Mouse (Mus musculus) heart, postnatal 0 days (tissue): ENCODE results near the gene Ahnak. TPM values are rescaled to one million over a fixed set of nuclear protein-coding genes. Genes with fewer than 3 reads are reported as not detected.

ENCODE experiments used
- ATAC-seq: fragments of 200-750 bp; cut with Nextera tagmentation; 2 replicates; pipeline ENCODE4 v1.8.0; 2017; ENCODE audit warnings: low read depth, moderate number of reproducible peaks, moderate library complexity; ENCODE audit not compliant: insufficient read depth
- DNase-seq: peaks from one replicate; pipeline ENCODE4 v3.0.0-alpha.2; 2016; ENCODE audit warnings: low spot score
- H3K27ac ChIP-seq: fragments of 300-500 bp; sonication (generic); 2 replicates; pipeline ENCODE4 v1.5.1; 2014; ENCODE audit warnings: low read depth, mild to moderate bottlenecking
- H3K27me3 ChIP-seq: fragments of 300-500 bp; sonication (generic); 2 replicates; pipeline ENCODE4 v1.6.1; 2014; ENCODE audit warnings: low read length, mixed read lengths; ENCODE audit not compliant: control insufficient read depth, insufficient read depth
- H3K36me3 ChIP-seq: fragments of 300-500 bp; sonication (generic); replicated peaks from 2 replicates; pipeline ENCODE4 v1.6.1; 2014; ENCODE audit warnings: low read length, mixed read lengths; ENCODE audit not compliant: control insufficient read depth, insufficient read depth
- H3K4me1 ChIP-seq: fragments of 300-500 bp; sonication (generic); 2 replicates; pipeline ENCODE4 v1.6.1; 2014; ENCODE audit warnings: antibody characterized with exemption; ENCODE audit not compliant: control insufficient read depth, insufficient read depth
- H3K4me2 ChIP-seq: fragments of 300-500 bp; sonication (generic); 2 replicates; pipeline ENCODE4 v1.6.1; 2014; ENCODE audit warnings: low read depth, mild to moderate bottlenecking, low read length, moderate library complexity
- H3K4me3 ChIP-seq: fragments of 300-500 bp; sonication (generic); 2 replicates; pipeline ENCODE4 v1.5.1; 2014; ENCODE audit warnings: low read depth, low read length
- H3K9ac ChIP-seq: fragments of 300-500 bp; sonication (generic); replicated peaks from 2 replicates; pipeline ENCODE4 v1.6.1; 2014; ENCODE audit warnings: low read depth, low read length, mixed read lengths
- H3K9me3 ChIP-seq: fragments of 300-500 bp; sonication (generic); replicated peaks from 2 replicates; pipeline ENCODE4 v1.6.1; 2016; ENCODE audit warnings: low read length; ENCODE audit not compliant: control insufficient read depth
- CTCF ChIP-seq: IDR thresholded peaks from 2 replicates; pipeline ENCODE4 v1.5.1; 2016; ENCODE audit warnings: antibody characterized with exemption, control low read depth, low read depth
- EP300 ChIP-seq: IDR thresholded peaks from 2 replicates; pipeline ENCODE4 v1.6.1; 2016; ENCODE audit warnings: antibody characterized with exemption, low read depth
- WGBS: fragments of 180-500 bp; shearing (Covaris S2); extraction: QIAGEN DNeasy Blood & Tissue Kit; methylation state at CpG from one replicate; pipeline ENCODE4 v1.1.7; 2014; 5-methylcytosine and 5-hydroxymethylcytosine counted together
- polyA plus RNA-seq: library from polyadenylated mRNA; unstranded; fragments of >200 nt; fragmentation: Nextera tagmentation; extraction: Ambion mirVana; gene quantifications from 2 replicates; pipeline ENCODE4 v1.2.1, GENCODE M21; 2015
- total RNA-seq: library from RNA; depleted of rRNA; stranded (reverse); fragments of >200 nt; gene quantifications from 2 replicates; pipeline ENCODE4 v1.2.3, GENCODE M21; 2014; ENCODE audit warnings: low replicate concordance

Ahnak gene
- total and polyA plus RNA-seq, 2 experiments from 2014 or later = 56.8 to 122 TPM

DNA sequence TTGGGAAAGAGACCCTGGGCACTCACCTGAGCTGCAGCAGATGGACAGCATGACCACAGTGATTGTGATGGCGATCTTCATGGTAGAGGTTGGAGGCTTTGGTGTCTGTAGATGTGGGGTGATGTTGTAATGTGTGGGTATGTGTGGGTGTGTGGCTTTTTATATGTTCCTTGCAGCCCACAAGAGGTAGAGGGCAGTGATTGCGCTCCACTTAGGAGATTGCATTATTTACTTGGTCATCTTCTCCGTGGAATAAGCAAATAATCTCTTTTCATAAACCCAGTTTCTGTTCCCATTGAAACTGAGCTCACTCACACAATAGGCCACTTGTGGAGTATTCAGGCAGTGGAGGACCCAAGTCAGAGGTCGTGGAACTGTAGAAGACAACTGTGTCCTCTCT, 98.7 kb downstream of the Ahnak start, which contains the start of gene Scgb1a1:
TSS of gene Scgb1a1 (minus strand) at position 138 of the 400 bp plus-strand sequence.
- H3K4me2 ChIP-seq = no peak within 1 kb of the TSS
- DNase-seq (no peak), ATAC-seq (no peak)
- 77% methylated on average over 4 of the region's 4 CpGs for WGBS
- TF ChIP-seq EP300 = no peak
- no peak for TF ChIP-seq CTCF
- no peaks in the 10 kb centered on the region for H3K36me3 ChIP-seq
- no peaks in the 10 kb centered on the region for H3K27me3 ChIP-seq
- no peak within 1 kb of the TSS for H3K4me3 ChIP-seq
- H3K4me1 ChIP-seq = peaks cover 3% of the 10 kb centered on the region; the same call in 1 of the 2 replicates
- no peaks in the 10 kb centered on the region for H3K9me3 ChIP-seq
- H3K27ac ChIP-seq = no peak within 1 kb of the TSS
- H3K9ac ChIP-seq = no peak within 1 kb of the TSS

DNA sequence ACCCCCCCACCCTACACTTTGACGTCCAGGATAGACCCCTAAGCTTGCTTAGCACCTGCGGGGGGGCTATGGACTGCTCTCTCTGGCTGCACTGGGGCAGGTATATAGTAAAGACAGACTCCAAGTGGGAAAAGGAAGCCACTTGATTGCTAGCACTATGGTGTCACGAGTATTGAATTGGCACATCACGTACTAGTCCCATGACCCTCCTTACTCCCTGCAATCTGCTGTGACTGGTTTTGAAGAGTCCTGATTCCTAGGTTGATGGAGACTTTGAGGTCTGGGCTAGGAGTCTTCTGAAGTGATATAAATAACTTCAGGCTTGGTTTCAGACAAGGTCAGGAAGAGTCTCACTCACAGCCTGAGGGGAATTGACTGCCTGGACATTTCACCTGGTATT, 101.1 kb downstream of the Ahnak start:
- WGBS = 52% methylated on average over 4 of the region's 4 CpGs
- no peak for TF ChIP-seq CTCF
- no peak for TF ChIP-seq EP300
- H3K9ac ChIP-seq = no peak overlapping the region
- no peaks in the 10 kb centered on the region for H3K36me3 ChIP-seq
- DNase-seq (no peak), ATAC-seq (no peak)
- no peaks in the 10 kb centered on the region for H3K4me1 ChIP-seq
- H3K9me3 ChIP-seq = no peaks in the 10 kb centered on the region
- H3K27me3 ChIP-seq = no peaks in the 10 kb centered on the region
- H3K27ac ChIP-seq = no peak overlapping the region
- H3K4me3 ChIP-seq = no peak overlapping the region
- H3K4me2 ChIP-seq = no peak overlapping the region

DNA sequence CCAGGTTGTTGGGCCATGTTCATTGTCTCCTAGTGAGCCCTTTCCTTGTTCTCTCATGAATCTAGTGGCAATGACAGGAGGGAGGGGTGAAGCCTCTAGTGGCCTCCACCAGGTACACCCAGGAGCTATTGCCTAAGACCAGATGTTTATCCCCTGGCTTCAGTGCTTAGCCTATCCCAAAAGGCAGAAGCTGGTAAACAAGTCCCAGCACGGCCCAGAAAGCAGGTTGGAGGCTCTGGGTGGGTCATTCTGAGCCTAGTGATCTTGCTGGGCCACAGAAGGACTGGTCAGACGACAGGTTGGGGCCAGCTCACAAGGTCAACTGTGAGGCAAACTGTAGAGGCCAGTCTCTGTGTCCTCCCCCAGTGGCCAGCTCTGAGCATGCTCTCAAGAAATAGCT, 101.6 kb downstream of the Ahnak start:
- WGBS = 51% methylated on average over 2 of the region's 2 CpGs
- Histone ChIP-seq H3K9ac (no peak overlapping the region), H3K4me3 (no peak overlapping the region), H3K36me3 (no peaks in the 10 kb centered on the region), H3K9me3 (no peaks in the 10 kb centered on the region), H3K4me1 (no peaks in the 10 kb centered on the region), H3K4me2 (no peak overlapping the region), H3K27ac (no peak overlapping the region), H3K27me3 (no peaks in the 10 kb centered on the region)
- no peak for TF ChIP-seq CTCF
- TF ChIP-seq EP300 = no peak
- DNase-seq (no peak), ATAC-seq (no peak)

DNA sequence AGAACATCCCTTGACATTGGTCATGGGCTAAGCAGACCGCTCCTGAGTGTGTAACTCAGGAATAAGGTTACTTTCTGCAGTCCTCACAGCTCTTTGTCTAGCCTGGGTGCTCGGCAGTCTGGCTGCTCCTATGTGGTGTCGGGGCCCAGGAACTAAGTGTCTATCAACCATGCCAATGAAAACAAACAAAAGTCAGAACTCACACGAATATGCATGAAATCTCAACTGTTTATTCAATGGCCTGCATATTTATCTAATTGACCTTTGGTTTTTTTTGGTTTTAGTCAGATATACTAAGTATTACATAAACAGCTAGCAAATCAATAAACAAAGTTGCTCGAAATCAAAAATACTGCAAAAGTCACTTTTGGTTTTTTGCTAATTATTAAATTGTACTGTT, 106.0 kb downstream of the Ahnak start:
- TF ChIP-seq CTCF = no peak
- TF ChIP-seq EP300 = no peak
- 67% methylated on average over 5 of the region's 5 CpGs for WGBS
- no peaks in the 10 kb centered on the region for H3K27me3 ChIP-seq
- H3K4me1 ChIP-seq = no peaks in the 10 kb centered on the region
- H3K9me3 ChIP-seq = no peaks in the 10 kb centered on the region
- ATAC-seq = no peak
- no peaks in the 10 kb centered on the region for H3K36me3 ChIP-seq
- H3K27ac ChIP-seq = no peak overlapping the region
- no peak overlapping the region for H3K4me2 ChIP-seq
- no peak overlapping the region for H3K4me3 ChIP-seq
- no peak overlapping the region for H3K9ac ChIP-seq
- DNase-seq = no peak

DNA sequence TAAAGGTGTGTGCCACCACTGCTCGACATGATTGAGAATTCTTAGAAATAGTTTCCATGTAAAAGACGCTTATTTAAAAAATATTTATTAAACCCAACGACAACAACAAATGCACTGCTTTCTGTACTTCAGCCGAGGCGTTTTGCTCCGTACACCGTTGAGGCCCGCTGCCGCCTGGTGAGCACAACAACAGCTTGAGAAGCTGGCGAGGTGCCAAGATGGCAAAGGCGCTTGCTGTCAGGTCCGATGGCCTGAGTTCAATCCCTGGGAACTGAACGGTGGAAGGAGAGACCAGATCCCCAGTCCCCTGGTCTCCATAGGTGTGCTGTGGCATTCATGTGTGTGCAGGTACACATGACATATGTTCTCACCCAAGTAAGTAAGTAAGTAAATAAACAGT, 108.4 kb downstream of the Ahnak start:
- no peak for TF ChIP-seq EP300
- Histone ChIP-seq H3K9me3 (no peaks in the 10 kb centered on the region), H3K27ac (no peak overlapping the region), H3K4me3 (no peak overlapping the region), H3K36me3 (no peaks in the 10 kb centered on the region), H3K9ac (no peak overlapping the region), H3K4me2 (no peak overlapping the region), H3K27me3 (no peaks in the 10 kb centered on the region), H3K4me1 (no peaks in the 10 kb centered on the region)
- DNase-seq = no peak
- WGBS = 66% methylated on average over 13 of the region's 13 CpGs
- ATAC-seq = no peak

DNA sequence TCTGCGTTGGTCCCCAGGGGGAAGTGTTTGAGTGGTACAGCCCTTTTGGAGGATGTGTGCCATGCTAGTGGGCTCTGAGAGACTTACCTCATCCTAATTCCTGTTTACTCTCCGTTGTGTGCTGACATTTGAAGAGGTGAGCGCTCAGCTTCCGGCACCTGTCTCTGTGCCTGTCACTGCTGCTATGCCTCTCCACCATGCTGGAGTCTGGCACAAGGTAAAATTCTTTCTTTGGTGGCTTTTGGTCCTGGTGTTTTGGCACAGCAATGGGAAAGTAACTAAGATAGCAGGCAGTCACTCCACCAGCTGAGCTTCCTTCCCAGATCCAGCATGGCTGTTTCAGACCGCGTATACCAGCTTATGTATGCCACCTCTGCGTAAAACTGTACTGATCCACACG, 110.7 kb downstream of the Ahnak start:
- ATAC-seq = no peak
- WGBS = 81% methylated on average over 8 of the region's 8 CpGs
- Histone ChIP-seq H3K4me2 (no peak overlapping the region), H3K27me3 (no peaks in the 10 kb centered on the region), H3K4me1 (no peaks in the 10 kb centered on the region), H3K9ac (no peak overlapping the region), H3K9me3 (no peaks in the 10 kb centered on the region), H3K4me3 (no peak overlapping the region), H3K27ac (no peak overlapping the region), H3K36me3 (no peaks in the 10 kb centered on the region)
- TF ChIP-seq CTCF = no peak
- TF ChIP-seq EP300 = no peak
- DNase-seq = no peak
